Mouse (Mus musculus): ENCODE measurements around the gene Dhx58. TPM values are rescaled to one million over a fixed set of nuclear protein-coding genes. Genes with fewer than 3 reads are reported as not detected.
A peak's percentile ranks its signal among the peaks of the same experiment; 100 is the strongest.

Gene Dhx58
- total RNA-seq (2018; cell fraction: chromatin; rRNA removed) = 100 to 1,000 TPM; 134 to 515 (median 340) TPM
- total RNA-seq (2018; cell fraction: cytosol; rRNA removed) = 100 to 1,000 TPM in 13 of 26 experiments, 10 to 100 TPM in 13; 58.7 to 198 (median 123) TPM
- 100 to 1,000 TPM; 150 to 535 (median 277) TPM for total RNA-seq (2018; cell fraction: nucleus; rRNA removed)
- 42.8 to 129 TPM (median 87.0 TPM) in 3 replicates for polyA plus RNA-seq (2018)

DNA sequence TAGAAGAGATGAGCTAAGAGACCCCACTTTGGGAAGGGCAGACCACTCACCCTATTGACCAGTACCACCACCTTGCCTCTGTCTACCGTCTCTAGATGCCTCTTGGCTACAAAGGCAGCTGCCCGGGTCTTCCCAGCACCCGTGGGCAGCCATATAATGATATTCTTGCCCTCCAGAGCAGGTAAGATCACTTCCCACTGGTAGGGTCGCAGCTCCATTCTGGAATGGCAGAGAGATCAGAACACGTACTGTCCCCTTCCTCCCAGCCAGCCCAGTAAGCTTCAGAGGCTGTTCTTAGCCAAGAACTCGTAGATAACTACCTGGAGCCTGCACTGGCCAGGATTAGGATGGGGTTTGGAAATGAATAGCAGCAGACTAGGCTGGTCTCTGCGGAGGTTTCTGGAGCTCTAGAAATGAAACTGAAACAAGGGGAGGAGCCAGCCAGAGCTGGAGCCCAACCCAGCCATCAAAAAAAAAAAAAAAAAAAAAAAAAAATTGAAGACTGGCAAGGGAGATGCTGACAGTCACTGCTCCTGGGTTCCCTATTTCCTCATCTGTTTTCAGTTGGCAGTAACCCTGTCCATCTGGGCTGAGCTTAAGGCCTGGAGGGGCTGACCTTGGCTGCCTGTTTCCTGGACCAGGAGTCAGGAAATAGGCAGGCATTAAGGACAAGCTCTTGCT lies at the start of gene Dhx58:
TSS of gene Dhx58 (minus strand) at position 421 of the 681 bp plus-strand sequence.
- peak within 1 kb of the TSS; percentile 94 for H3K27ac ChIP-seq
- H3K4me3 ChIP-seq (ENCODE audit: inconsistent target) = peak within 1 kb of the TSS; percentile 93
- H3K36me3 ChIP-seq (ENCODE audit: inconsistent target) = peaks cover 73% of the 10 kb centered on the region
- WGBS (ENCODE audit: missing documents) = 6% methylated on average over 6 of the region's 7 CpGs
- peaks cover 27% of the 10 kb centered on the region for H3K79me2 ChIP-seq (ENCODE audit: inconsistent target)

DNA sequence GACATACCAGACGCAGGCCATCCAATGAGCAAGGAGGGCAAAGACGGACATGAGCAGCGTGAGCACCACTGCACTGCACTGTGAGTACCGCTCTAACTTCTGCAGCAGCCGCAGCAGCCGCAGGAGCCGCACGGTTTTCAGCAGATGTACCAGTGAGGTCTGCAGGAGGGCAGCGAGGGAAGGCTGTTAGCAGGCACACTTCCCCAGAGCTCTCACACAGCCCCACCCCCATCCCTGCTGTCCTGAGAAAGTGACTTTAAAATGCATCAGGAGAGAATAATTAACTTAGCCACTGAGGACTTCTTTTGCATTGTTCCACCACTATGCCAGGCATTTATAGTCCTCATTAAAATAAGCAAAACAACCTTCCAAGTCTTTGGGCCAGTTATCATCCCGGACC lies 48.2 kb upstream of the Dhx58 start:
- Histone ChIP-seq H3K36me3 (ENCODE audit: inconsistent target) (no peaks in the 10 kb centered on the region), H3K27ac (no peak overlapping the region)
- 62% methylated on average over 10 of the region's 10 CpGs for WGBS (ENCODE audit: missing documents)

DNA sequence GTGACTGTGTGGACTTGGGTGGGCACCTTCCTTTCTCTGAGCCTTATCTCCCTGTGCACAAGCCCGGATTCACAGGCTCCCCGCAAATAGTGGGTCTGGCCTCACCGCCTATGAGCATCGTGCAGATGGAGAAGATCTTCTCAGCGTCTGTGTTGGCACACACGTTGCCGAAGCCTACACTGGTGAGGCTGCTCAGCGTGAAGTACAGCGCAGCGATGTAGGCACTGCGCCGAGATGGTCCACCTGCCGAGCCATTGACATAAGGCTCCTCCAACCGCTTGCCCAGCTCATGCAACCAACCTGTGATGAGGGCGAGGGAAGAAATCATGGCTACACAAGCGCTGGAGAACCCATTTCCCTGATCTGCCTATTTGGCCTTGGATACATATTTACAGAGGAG lies 46.1 kb upstream of the Dhx58 start:
- H3K36me3 ChIP-seq (ENCODE audit: inconsistent target) = no peaks in the 10 kb centered on the region
- no peaks in the 10 kb centered on the region for H3K79me2 ChIP-seq (ENCODE audit: inconsistent target)
- H3K4me3 ChIP-seq (ENCODE audit: inconsistent target) = no peak overlapping the region
- 93% methylated on average over 16 of the region's 16 CpGs for WGBS (ENCODE audit: missing documents)
- no peak overlapping the region for H3K27ac ChIP-seq

More for the DNA sequence above, 48.2 kb upstream of the Dhx58 start:
- no peak overlapping the region for H3K4me3 ChIP-seq (ENCODE audit: inconsistent target)
- no peaks in the 10 kb centered on the region for H3K79me2 ChIP-seq (ENCODE audit: inconsistent target)

DNA sequence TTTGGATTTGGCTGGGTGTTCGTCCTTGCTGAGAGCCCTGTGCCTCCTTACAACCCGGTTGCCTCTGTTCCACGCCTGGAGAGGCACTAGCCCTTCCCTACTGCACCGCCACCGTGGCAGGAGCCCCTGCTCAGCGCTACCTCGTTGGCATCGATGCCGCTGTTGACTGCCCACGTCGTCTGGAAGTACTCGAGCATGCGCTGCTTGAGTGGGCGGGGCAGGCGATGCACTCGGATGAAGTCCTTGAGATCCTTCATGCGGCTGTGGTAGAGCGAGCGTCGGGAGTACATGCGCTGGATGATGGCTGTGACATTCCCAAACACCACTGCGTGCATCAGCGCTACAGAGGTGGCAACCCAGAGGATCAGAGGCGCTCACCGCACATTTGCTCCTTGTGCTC lies 45.4 kb upstream of the Dhx58 start:
- 57% methylated on average over 25 of the region's 25 CpGs for WGBS (ENCODE audit: missing documents)
- Histone ChIP-seq H3K4me3 (ENCODE audit: inconsistent target) (no peak overlapping the region), H3K36me3 (ENCODE audit: inconsistent target) (no peaks in the 10 kb centered on the region), H3K79me2 (ENCODE audit: inconsistent target) (no peaks in the 10 kb centered on the region), H3K27ac (no peak overlapping the region)

DNA sequence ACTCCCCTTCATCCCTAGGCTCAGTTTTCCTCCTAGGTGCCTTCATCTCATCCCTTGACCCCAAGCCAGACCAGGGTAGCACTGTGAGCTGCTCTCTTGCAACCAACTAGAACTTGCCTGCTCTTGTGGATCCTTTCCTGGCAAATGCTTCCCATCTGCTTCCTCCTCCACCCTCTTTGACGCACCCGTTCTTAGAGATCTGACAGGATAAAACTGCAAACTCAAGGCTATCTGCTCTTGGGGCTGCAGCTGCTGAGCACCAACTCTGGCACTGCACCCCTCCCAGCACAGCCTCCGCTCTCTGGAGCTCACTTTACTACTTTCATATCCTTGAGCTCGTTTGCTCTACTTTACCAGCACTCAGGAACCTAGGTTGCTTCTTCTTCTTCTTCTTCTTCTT lies 44.5 kb upstream of the Dhx58 start:
- H3K27ac ChIP-seq = no peak overlapping the region
- H3K79me2 ChIP-seq (ENCODE audit: inconsistent target) = no peaks in the 10 kb centered on the region
- 67% methylated on average over 3 of the region's 4 CpGs for WGBS (ENCODE audit: missing documents)
- H3K4me3 ChIP-seq (ENCODE audit: inconsistent target) = no peak overlapping the region
- no peaks in the 10 kb centered on the region for H3K36me3 ChIP-seq (ENCODE audit: inconsistent target)

DNA sequence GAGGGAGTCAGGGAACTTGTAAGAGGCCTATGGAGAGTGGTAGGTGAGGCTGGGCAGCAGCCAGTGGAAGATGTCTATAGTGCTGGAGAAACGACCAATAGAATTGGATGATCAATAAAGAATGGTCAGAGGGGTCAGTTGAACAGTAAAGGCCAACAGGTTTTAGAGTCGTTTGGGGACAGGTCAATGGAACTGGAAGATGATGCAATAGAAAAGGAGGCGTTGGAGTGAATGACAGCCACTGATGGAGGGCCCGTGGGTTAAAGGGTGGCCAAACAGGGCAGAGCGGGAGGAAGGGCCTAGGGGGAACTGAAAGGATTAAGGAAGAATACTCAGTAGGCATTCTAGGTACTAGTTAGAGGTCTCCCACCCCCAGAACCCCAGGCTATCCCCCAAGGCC lies 43.0 kb upstream of the Dhx58 start:
- Histone ChIP-seq H3K27ac (no peak overlapping the region), H3K79me2 (ENCODE audit: inconsistent target) (no peaks in the 10 kb centered on the region), H3K4me3 (ENCODE audit: inconsistent target) (no peak overlapping the region), H3K36me3 (ENCODE audit: inconsistent target) (no peaks in the 10 kb centered on the region)
- 59% methylated on average over 4 of the region's 5 CpGs for whole genome bisulfite sequencing (ENCODE audit: missing documents)

DNA sequence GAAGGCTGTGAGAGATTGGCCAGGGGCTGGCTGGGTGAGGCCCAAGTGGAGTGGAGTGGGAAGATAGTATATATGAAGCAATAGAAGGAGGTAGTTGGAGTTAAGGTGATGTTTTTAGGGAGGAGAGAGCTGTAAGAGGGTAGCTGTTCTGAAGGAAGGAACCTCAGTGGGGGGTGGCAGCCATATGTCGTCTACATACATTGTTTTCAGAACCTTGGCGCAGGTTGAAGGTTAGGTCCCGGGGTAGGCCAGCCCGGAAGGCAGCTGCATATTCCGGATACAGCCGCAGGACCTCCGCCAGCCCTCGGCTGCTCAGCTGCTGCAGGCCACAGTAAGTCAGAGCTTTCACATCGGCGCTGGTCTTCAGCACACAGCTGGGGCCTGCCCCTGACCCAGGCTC lies 42.5 kb upstream of the Dhx58 start:
- H3K79me2 ChIP-seq (ENCODE audit: inconsistent target) = no peaks in the 10 kb centered on the region
- WGBS (ENCODE audit: missing documents) = 93% methylated on average over 6 of the region's 10 CpGs

DNA sequence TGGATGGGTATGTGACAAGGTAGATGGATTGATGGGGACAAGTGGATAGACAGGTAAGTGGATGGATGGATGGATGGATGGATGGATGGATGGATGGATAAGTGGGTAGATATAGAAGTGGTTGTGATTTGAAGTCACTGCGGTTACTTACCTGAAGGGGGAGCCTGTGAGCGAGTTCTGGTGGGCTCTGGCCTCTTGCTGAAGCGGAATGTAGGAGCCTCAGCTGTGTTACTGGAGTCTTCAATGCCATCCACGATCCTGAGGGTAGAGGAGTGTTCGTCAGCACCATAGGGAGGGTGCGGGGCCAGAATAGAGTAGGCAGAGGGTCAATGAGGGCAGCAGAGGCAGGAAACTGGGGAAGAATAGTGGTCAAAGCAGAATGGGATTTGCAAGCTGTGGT lies 41.0 kb upstream of the Dhx58 start:
- H3K36me3 ChIP-seq (ENCODE audit: inconsistent target) = no peaks in the 10 kb centered on the region
- H3K79me2 ChIP-seq (ENCODE audit: inconsistent target) = no peaks in the 10 kb centered on the region
- WGBS (ENCODE audit: missing documents) = 27% methylated on average over 6 of the region's 6 CpGs
- H3K4me3 ChIP-seq (ENCODE audit: inconsistent target) = no peak overlapping the region
- no peak overlapping the region for H3K27ac ChIP-seq

More for the DNA sequence above, 42.5 kb upstream of the Dhx58 start:
- no peak overlapping the region for H3K4me3 ChIP-seq (ENCODE audit: inconsistent target)
- H3K36me3 ChIP-seq (ENCODE audit: inconsistent target) = no peaks in the 10 kb centered on the region
- no peak overlapping the region for H3K27ac ChIP-seq

DNA sequence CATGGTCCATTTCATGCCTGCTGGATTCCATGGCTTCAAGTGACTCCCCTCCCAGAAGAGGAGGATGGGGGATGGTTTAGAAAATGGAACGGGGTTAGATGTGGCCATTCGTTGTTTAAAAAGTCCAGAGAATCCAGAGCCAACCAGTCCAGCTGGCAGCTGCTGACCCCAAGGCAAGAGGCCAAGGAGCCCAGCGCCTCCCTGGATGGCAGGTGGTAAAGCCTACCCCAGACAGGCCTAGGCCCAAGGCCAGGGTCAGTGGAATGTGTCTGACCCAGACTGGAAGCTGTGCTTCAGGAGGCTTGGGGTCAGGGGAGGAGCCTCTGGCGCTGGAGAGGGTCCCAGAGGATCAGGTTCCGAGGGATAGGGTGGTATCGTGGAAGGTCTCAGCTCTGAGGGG lies 37.3 kb upstream of the Dhx58 start:
- Histone ChIP-seq H3K27ac (no peak overlapping the region), H3K79me2 (ENCODE audit: inconsistent target) (peaks cover 17% of the 10 kb centered on the region), H3K36me3 (ENCODE audit: inconsistent target) (no peaks in the 10 kb centered on the region), H3K4me3 (ENCODE audit: inconsistent target) (no peak overlapping the region)
- WGBS (ENCODE audit: missing documents) = 98% methylated on average over 6 of the region's 6 CpGs

DNA sequence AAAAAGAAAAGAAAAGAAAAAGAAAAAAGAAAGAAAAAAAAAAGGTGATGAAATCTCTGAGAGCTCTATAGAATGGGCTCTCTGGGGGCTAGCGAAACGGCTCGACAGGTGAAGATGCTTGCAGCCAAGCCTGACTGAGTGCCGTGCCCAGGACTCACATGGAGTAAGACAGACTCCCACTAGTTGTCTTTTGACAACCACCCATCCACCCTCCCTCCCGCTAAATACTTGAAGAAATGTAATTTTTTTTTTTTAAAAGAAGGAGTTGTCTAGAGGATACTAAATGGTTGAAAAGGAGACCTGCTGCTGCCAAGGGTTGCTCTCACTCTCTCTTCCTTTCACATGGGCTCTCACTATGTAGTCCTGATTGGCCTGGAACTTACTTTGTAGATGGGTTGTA lies 34.7 kb upstream of the Dhx58 start:
- 0 out of 2 replicates have a peak overlapping the region, but pooled peaks have one; percentile 35 for H3K27ac ChIP-seq
- H3K4me3 ChIP-seq (ENCODE audit: inconsistent target) = peak overlapping the region; percentile 34
- H3K79me2 ChIP-seq (ENCODE audit: inconsistent target) = peaks cover 43% of the 10 kb centered on the region
- H3K36me3 ChIP-seq (ENCODE audit: inconsistent target) = no peaks in the 10 kb centered on the region
- 32% methylated on average over 5 of the region's 5 CpGs for WGBS (ENCODE audit: missing documents)

DNA sequence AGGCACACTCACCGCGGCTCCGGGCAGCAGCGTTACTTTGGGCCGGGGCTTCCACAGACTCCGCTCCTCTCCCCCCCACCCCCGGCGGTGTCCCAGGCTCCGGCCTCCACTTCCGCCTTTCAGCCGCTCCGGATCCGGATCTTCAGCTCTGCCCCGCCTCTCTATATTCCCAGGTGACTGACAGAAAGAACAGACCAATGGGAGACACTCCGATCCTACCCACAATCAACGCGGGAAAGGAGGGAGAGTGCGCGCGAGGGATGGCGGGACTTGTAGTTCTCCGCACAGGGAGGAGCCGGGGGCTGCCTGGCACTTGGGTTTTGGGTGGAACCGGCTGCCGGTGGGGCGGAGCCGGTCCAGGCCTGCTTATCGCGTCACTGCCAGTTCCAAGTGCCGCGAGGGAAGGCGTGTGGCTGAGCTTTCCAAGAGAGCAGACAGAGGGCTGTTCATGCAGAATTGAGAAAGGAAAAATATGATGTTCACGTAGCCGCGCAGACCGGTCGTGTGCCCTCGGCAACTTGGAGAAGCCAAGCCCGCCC lies 34.1 kb upstream of the Dhx58 start, which contains the start of gene Rab5c:
TSS of gene Rab5c (minus strand) at position 150 of the 539 bp plus-strand sequence.
- H3K79me2 ChIP-seq (ENCODE audit: inconsistent target) = peaks cover 49% of the 10 kb centered on the region
- no peaks in the 10 kb centered on the region for H3K36me3 ChIP-seq (ENCODE audit: inconsistent target)
- peak within 1 kb of the TSS; percentile 100 for H3K4me3 ChIP-seq (ENCODE audit: inconsistent target)
- WGBS (ENCODE audit: missing documents) = 2% methylated on average over 37 of the region's 39 CpGs
- H3K27ac ChIP-seq = peak within 1 kb of the TSS; percentile 99

DNA sequence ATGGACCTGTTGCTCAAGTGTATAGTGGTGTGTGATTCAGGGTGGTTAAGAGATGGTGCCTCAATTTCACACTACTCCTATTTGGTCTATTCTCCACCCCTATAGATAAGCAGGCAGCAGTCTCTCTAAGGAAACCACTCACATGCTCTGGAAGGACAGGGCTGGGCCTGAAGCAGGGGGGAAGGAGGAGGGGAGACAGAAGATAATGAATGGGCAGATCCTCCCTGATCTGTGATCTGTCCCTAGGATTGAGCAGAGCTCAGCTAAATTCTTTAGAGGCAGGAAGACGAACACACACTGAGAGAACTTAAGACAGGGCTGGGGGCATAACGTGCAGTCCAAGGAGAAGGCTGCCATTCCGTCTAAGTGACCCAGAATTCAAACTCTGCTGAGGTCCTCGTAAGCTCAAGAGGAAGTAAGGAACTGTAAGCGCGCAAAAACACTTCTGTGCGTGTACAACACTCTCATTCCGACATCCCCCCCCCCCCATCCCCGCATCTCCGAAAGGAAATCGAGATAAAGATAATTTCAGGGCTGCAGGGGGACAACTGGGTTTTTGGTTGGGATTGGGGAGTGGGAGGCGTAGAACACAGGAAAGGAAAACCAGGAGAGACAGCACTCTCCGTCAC lies 33.1 kb upstream of the Dhx58 start:
- under 1% methylated on average over 13 of the region's 13 CpGs for WGBS (ENCODE audit: missing documents)
- Histone ChIP-seq H3K4me3 (ENCODE audit: inconsistent target) (peak overlapping the region; percentile 100), H3K27ac (peak overlapping the region; percentile 99), H3K79me2 (ENCODE audit: inconsistent target) (peaks cover 58% of the 10 kb centered on the region), H3K36me3 (ENCODE audit: inconsistent target) (no peaks in the 10 kb centered on the region; the same call in 1 of the 2 replicates)

DNA sequence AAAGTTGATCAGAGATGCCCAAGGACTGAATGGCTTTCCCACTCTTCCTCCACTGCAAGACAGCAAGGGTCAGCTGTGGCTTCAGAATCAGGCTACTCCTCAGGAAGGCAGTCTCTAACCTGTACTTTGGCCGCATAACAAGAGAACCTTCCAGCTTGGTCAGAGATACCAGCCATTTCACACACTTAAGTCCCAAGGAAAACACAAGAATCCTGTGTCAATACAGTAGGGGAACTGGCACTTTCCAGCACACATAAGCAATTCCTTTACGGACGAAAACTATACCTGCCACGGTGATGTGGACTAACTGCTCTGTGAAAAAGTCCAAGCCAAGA lies 32.6 kb upstream of the Dhx58 start:
- H3K4me3 ChIP-seq (ENCODE audit: inconsistent target) = peak overlapping the region; percentile 100
- 41% methylated on average over 4 of the region's 4 CpGs for WGBS (ENCODE audit: missing documents)
- H3K79me2 ChIP-seq (ENCODE audit: inconsistent target) = peaks cover 63% of the 10 kb centered on the region
- H3K27ac ChIP-seq = peak overlapping the region; percentile 99
- no peaks in the 10 kb centered on the region; the same call in 1 of the 2 replicates for H3K36me3 ChIP-seq (ENCODE audit: inconsistent target)

DNA sequence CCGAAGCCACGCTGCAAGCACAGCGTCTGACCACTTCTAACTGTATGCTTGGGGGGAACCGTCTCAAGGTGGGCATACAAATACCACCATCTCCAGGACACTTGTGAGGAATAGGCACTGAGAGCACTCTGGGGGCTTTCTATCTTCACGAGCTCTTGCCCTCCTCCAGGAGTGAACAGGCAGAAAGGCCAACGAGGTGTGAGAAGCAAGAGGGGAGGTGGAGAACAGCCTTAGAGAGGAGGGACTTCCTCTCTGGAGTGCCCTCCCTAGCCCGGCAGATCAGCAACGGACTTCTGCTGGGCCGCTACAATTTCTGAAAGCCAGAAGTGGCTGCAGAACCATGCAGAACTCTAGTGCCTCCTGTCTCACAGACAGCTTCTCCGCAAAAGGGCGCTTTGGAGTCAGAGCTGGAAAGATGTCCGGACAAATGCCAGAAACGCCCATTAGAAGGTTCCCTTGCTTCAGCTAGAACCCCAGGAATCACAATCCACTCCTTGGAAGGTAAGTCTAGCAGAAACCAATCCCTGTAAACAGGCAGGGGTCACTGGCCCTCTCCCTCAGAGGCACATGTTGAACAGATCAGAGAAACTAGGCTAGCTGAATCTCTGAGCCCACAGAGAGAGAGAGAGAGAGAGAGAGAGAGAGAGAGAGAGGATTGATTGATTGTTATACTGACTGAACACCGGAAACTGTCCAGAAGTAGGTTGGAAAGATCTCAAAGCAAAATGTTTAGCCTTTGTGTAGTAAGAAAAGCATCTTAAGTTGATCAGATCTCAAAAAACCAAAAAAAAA lies 32.1 kb upstream of the Dhx58 start:
- 13% methylated on average over 14 of the region's 14 CpGs for WGBS (ENCODE audit: missing documents)
- Histone ChIP-seq H3K36me3 (ENCODE audit: inconsistent target) (no peaks in the 10 kb centered on the region; the same call in 1 of the 2 replicates), H3K79me2 (ENCODE audit: inconsistent target) (peaks cover 69% of the 10 kb centered on the region), H3K27ac (peak overlapping the region; percentile 99), H3K4me3 (ENCODE audit: inconsistent target) (peak overlapping the region; percentile 100)
